Comparison of ENCODE assay signal across 13 mouse cellular contexts in genomic region chr16:23227851-23228250, GRCm38 (mm10). TPM values are rescaled to one million over a fixed set of nuclear protein-coding genes. Genes with fewer than 3 reads are reported as not detected.
DNase-seq lines count a peak whose midpoint lies in the region; ATAC-seq lines count a peak whose summit lies in the region.
"Had no signal": no experiment of that assay in that cellular context is flagged by ENCODE, and none has a peak within 500 bp of the region (broad histone marks: within the 10 kb centered on the region; RNA-seq: fewer than 3 reads in every experiment).

No protein-coding gene starts in this region.

- no peak overlapping the region for H3K27ac ChIP-seq in kidney, embryonic 15.5 days
- H3K27ac ChIP-seq in embryonic facial prominence, embryonic 10.5 days (replicated peaks): no peak overlapping the region
- H3K27ac ChIP-seq in forebrain, embryonic 12.5 days: no peak overlapping the region
- H3K27ac ChIP-seq in midbrain, embryonic 12.5 days (replicated peaks): no peak overlapping the region
- H3K27ac ChIP-seq: liver, embryonic 13.5 days had no signal

- no peak overlapping the region for H3K4me3 ChIP-seq in kidney, embryonic 15.5 days (replicated peaks)
- H3K4me3 ChIP-seq in embryonic facial prominence, embryonic 10.5 days: peak overlapping the region; percentile 85
- H3K4me3 ChIP-seq in forebrain, embryonic 12.5 days (replicated peaks): no peak overlapping the region
- H3K4me3 ChIP-seq in midbrain, embryonic 12.5 days: no peak overlapping the region
- H3K4me3 ChIP-seq: liver, embryonic 13.5 days had no signal

- ATAC-seq in kidney, embryonic 15.5 days (replicated peaks; ENCODE audit: low FRiP score): no peak
- ATAC-seq in forebrain, embryonic 12.5 days (ENCODE audit: low FRiP score): no peak
- no peak for ATAC-seq in midbrain, embryonic 12.5 days (ENCODE audit: low FRiP score, low read depth)

- H3K9me3 ChIP-seq in kidney, embryonic 15.5 days (replicated peaks): no peaks in the 10 kb centered on the region
- no peaks in the 10 kb centered on the region for H3K9me3 ChIP-seq in embryonic facial prominence, embryonic 10.5 days
- H3K9me3 ChIP-seq in forebrain, embryonic 12.5 days: no peaks in the 10 kb centered on the region
- no peaks in the 10 kb centered on the region for H3K9me3 ChIP-seq in midbrain, embryonic 12.5 days
- H3K9me3 ChIP-seq: liver, embryonic 13.5 days had no signal

- H3K4me2 ChIP-seq in kidney, embryonic 15.5 days: peak overlapping the region; percentile 80
- H3K4me2 ChIP-seq in forebrain, embryonic 12.5 days: peak overlapping the region; percentile 86
- peak overlapping the region; percentile 88 for H3K4me2 ChIP-seq in midbrain, embryonic 12.5 days (replicated peaks)
- H3K4me2 ChIP-seq: liver, embryonic 13.5 days had no signal

- DNase-seq in kidney, adult 9 months: no peak
- DNase-seq in embryonic facial prominence, embryonic 10.5 days (ENCODE audit: low spot score): no peak
- no peak for DNase-seq in right cerebral cortex, postnatal 36 days (ENCODE audit: low spot score in 2 of 2)
- DNase-seq in cerebellum, adult 8-10 months: no peak
- DNase-seq in thymus, postnatal 4 days: no peak
- DNase-seq: adrenal gland, postnatal 36 days; cerebellum, postnatal 10 days; gastrocnemius, postnatal 25 days; layer of hippocampus, adult 9-11 months; liver, embryonic 13.5 days had no signal

- no peaks in the 10 kb centered on the region for H3K36me3 ChIP-seq in kidney, embryonic 15.5 days
- H3K36me3 ChIP-seq in embryonic facial prominence, embryonic 10.5 days (replicated peaks): no peaks in the 10 kb centered on the region
- H3K36me3 ChIP-seq in forebrain, embryonic 12.5 days (replicated peaks): no peaks in the 10 kb centered on the region
- no peaks in the 10 kb centered on the region for H3K36me3 ChIP-seq in midbrain, embryonic 12.5 days
- H3K36me3 ChIP-seq: liver, embryonic 13.5 days had no signal

- 49% methylated on average over 6 of the region's 6 CpGs for WGBS in kidney, embryonic 15.5 days
- WGBS in embryonic facial prominence, embryonic 10.5 days: 26% methylated on average over 6 of the region's 6 CpGs
- 18% methylated on average over 6 of the region's 6 CpGs for WGBS in forebrain, embryonic 12.5 days
- 22% methylated on average over 6 of the region's 6 CpGs for WGBS in midbrain, embryonic 12.5 days

- no peaks in the 10 kb centered on the region for H3K27me3 ChIP-seq in kidney, embryonic 15.5 days
- H3K27me3 ChIP-seq in embryonic facial prominence, embryonic 10.5 days (replicated peaks; ENCODE audit: low read depth, poor library complexity, severe bottlenecking): peaks cover 8% of the 10 kb centered on the region; the same call in 1 of the 2 replicates
- peaks cover 19% of the 10 kb centered on the region; the same call in 1 of the 2 replicates for H3K27me3 ChIP-seq in forebrain, embryonic 12.5 days
- 0 out of 2 replicates have a peak, but pooled peaks cover 8% of the 10 kb centered on the region for H3K27me3 ChIP-seq in midbrain, embryonic 12.5 days

- no peak overlapping the region for H3K9ac ChIP-seq in kidney, embryonic 15.5 days
- H3K9ac ChIP-seq in forebrain, embryonic 12.5 days: no peak overlapping the region
- H3K9ac ChIP-seq in midbrain, embryonic 12.5 days (replicated peaks): no peak overlapping the region
- H3K9ac ChIP-seq: liver, embryonic 13.5 days had no signal

- peaks cover 75% of the 10 kb centered on the region for H3K4me1 ChIP-seq in kidney, embryonic 15.5 days
- H3K4me1 ChIP-seq in embryonic facial prominence, embryonic 10.5 days: peaks cover 67% of the 10 kb centered on the region
- peaks cover 33% of the 10 kb centered on the region for H3K4me1 ChIP-seq in forebrain, embryonic 12.5 days
- peaks cover 24% of the 10 kb centered on the region for H3K4me1 ChIP-seq in midbrain, embryonic 12.5 days

RNA-seq across cellular contexts. Expression of gene St6gal1, which starts 3.3 kb away (rescaled TPM):
- polyA plus RNA-seq in kidney, embryonic 15.5 days (2015; fragmentation: Nextera tagmentation; extraction: Ambion mirVana): 22.6 and 25.5 TPM in 2 replicates
- polyA plus RNA-seq in embryonic facial prominence, embryonic 10.5 days (2016; fragmentation: Nextera tagmentation; extraction: Ambion mirVana): 27.3 and 28.9 TPM in 2 replicates
- polyA plus RNA-seq in forebrain, embryonic 12.5 days (2016; fragmentation: Nextera tagmentation; extraction: Ambion mirVana): 34.6 and 36.2 TPM in 2 replicates
- 39.9 and 46.6 TPM in 2 replicates for polyA plus RNA-seq in midbrain, embryonic 12.5 days (2016; fragmentation: Nextera tagmentation; extraction: Ambion mirVana)
